Mouse (Mus musculus) embryonic stem cell, embryonic (primary cell): ENCODE measurements at regions not wholly inside any gene's neighbourhood (a gene's known extent, or its start where the extent isn't known, plus 50 kb on each side); places are given as distances from the start of the nearest gene placed in this dataset.

ENCODE experiments used
- CTCF ChIA-PET, 4 experiments: fragments of 300-600 bp in 2 of 4; fragments of 350-600 bp in 2 of 4; sonication (Branson Sonifier 250); formaldehyde crosslinking; loops; one replicate each; lab custom pipeline; 2022; ENCODE audit warnings: inconsistent platforms in 2 of 4; lab: Charles Lee
- POLR2A ChIA-PET, 4 experiments: fragments of 300-600 bp in 2 of 4; fragments of 350-600 bp in 2 of 4; sonication (Branson Sonifier 250); formaldehyde crosslinking; loops; one replicate each; lab custom pipeline; 2022; ENCODE audit warnings: antibody characterized with exemption in 4 of 4, inconsistent platforms in 1 of 4; lab: Charles Lee

DNA sequence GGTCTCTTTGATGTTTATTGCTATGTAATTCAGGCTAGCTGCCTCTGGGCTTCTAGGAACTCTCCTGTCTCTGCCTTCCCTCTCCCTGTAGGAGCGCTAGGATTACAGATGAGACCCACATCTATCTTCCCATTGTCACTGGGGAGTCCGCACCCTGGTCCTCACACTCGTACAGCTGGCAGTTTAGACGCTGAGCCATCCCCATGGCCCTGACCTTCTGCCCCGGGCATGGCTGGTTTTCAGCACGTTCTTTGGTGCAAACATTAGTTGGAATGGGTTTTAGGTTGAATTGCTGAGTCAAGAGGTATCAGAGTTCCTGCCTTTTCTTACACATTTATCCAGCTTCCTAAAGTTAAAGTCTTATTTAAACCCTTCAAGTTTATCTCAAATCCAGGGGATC is 79.7 kb upstream of the Mgmt start:
- CTCF ChIA-PET, result interaction anchor here in 1 of 4 experiments (0.7 kb wide), 1 partner anchor 226 kb away, joined by 11 read pairs; no protein-coding TSS in a partner anchor
- POLR2A ChIA-PET, result interaction anchor here in 3 of 4 experiments (0.5 to 1.3 kb wide), 4 partner anchors 10 to 254 kb away, joined by 3 to 4 read pairs (median 4); no protein-coding TSS in a partner anchor

DNA sequence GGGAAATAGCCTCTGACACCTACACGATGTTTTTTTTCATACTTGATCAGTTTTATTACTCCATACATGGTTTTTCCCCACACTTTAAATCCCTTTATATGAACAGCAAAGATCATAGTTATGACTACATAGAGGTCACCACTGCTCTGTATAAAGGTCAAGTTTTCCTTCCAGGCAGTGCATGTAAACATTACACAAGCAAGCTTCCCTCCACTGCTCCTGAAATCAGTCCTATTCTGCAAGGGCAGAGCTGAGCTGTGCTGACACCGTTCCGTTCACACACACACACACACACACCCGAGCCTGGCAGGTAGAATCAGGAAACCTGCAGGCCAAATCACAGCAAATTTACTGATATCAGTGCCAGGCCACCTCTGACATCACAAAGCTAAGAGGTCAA is 74.1 kb upstream of the Mgmt start:
- CTCF ChIA-PET, result no interaction called here
- POLR2A ChIA-PET, result interaction anchor here in 1 of 4 experiments (1.2 kb wide), 1 partner anchor 22 kb away, joined by 3 read pairs; no protein-coding TSS in a partner anchor

DNA sequence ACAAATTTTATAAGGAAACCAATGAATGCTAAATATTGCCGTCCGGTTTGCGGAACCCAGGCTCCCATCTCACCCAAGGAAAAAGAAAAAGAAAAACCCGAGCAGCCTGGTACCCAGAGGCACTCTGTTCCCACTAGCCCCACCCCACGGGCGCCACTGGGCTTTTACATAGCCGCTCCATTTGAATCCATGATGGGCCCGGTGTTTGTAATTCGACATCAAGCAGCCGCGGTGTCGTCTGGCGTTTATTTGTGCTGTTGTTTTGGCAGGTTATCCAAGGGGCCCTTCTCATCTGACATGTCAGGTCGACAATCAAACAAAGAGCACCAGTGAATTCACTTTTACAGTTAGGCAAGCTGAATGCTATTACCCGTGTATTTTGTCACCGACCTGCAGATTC is 68.8 kb upstream of the Mgmt start:
- ChIA-PET POLR2A (no interaction called here), CTCF (no interaction called here)

DNA sequence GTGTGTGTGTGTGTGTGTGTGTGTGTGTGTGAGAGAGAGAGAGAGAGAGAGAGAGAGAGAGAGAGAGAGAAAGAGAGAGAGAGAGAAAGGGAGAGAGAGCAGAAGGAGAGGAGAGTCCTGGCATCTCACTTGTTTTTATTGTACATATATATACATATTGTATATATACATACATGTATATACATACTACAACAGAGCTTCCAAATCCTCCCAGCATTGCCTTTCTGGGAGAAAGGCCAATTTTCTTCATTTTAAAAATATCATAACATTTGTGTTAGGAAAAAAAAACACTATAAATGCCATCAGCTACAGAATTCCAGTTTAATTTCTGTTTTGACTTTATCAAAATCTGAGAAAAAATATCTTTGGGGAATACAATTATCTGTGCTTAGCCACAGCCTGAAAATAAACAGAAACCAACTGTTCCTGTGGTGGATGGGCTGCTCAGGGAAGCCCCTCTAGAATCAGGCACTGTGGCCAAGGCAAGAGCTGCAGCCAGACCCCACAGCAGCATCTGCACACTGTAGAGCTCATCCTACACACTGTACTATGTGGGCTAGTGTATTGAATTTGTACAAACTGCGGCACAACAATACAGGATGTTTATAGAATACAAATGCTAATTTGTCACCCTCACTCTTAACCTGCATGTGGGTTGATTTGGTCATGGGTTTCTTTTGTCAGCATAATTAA is 64.6 kb upstream of the Mgmt start:
- ChIA-PET POLR2A (no interaction called here), CTCF (no interaction called here)

DNA sequence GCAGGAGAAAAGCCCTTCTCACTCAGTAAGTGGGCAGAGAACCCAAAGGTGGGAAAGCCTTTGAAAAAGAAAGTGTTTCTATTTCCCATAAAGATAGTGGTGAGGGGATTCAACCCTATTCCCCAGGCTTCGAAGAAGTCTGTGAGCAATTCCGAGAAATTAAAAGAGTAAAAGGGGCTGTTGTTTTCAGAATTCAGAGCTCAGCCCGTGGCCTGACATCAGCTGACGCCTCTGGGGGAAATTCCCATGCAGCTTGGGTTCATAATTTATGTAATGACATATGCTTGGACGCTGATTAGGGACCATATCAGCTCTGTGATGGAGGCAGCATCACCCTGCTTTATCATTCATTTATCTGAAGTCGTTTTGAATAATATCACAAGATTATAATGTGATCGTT is 62.0 kb upstream of the Mgmt start:
- POLR2A ChIA-PET, result interaction anchor here in 1 of 4 experiments (0.6 kb wide), 1 partner anchor 1116 kb away, joined by 3 read pairs; no protein-coding TSS in a partner anchor
- CTCF ChIA-PET, result no interaction called here

DNA sequence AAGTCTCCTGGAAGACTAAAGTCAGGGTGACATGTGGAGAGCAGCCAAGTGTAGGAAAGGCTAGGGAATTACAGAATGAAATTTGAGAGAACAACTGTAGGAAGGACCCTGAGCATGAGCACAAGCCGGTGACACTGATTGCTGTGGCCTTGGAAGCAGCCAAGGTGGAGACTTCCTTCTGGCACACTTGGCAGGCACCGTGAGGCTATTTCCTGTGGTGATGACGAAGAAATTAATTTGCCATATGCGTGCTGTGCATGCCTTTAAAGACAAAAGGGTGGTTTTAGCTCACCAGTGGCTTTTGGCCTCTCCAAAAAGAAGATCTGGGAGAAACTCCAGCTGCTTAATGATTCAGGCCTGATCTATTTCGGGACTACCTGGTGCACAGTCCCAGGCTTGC is 55.4 kb upstream of the Mgmt start:
- POLR2A ChIA-PET, result no interaction called here
- CTCF ChIA-PET, result no interaction called here

DNA sequence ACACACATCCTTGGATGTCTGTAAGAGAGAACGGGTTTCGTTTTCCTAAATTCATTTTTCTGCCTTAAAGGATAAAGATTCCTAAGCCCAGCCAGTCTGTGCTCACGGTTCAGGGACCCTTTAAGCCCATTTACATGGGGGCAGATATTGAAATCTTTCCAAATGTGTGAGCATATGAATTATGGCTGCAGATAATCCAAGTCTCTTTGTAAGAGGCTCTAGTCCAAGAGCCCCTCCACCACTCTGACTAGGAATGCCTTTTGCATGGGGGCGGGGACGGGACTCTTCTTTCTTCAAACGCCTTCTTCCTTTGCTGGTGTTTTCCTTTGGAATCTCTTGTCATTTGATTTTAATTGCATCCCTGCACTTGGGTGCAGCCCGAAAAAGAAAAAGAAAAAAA is 54.2 kb upstream of the Mgmt start:
- POLR2A ChIA-PET, result no interaction called here
- CTCF ChIA-PET, result no interaction called here

DNA sequence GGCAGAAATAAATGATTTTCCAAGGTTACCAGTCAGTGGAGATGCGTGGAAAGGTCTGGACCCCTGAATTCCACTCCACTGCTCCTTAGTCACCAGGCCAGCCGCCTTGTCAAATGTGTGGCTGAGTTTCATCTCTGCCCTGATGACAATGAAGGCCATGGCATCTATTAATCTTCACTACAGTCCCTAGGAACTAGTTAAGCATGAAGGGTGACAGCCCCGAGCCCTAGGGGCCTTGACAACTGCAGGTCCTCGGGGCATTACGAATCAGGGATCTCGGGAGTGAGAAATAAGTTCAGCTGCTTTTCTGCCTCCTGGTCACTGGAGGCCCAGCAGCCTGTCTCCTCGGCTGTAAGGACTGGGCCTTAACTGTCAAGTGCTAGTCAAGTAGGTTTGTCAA is 51.7 kb upstream of the Mgmt start:
- POLR2A ChIA-PET, result no interaction called here

DNA sequence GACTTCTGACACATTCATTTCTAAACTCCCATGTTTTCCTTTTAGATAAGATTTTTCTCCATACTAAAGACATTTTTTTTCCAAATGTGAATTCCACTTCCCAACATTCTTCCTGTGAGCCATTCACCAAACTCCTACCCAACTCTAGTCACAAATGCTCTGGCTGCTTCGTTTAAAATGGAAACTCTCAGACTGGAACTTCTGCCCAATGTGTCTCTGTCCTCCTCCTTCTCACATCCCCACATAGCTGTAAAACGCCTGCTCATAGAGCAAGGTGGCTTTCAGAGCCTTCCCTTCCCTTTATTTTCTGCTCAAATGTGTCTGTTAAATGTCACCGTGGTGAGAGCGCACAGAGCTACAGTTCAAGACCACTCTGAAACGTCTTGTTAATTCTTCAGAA is 50.1 kb upstream of the Mgmt start:
- POLR2A ChIA-PET, result interaction anchor here in 1 of 4 experiments (1.3 kb wide), 1 partner anchor 289 kb away, joined by 3 read pairs; no protein-coding TSS in a partner anchor
- CTCF ChIA-PET, result no interaction called here

More for the DNA sequence above, 51.7 kb upstream of the Mgmt start:
- CTCF ChIA-PET, result interaction anchor here in 1 of 4 experiments (0.6 to 0.7 kb wide), 2 partner anchors 35 to 166 kb away, joined by 5 to 9 read pairs; no protein-coding TSS in a partner anchor
